Mouse (Mus musculus) Patski (cell line): ENCODE results near the gene Pea15a. TPM values are rescaled to one million over a fixed set of nuclear protein-coding genes. Genes with fewer than 3 reads are reported as not detected.
A peak's percentile ranks its signal among the peaks of the same experiment; 100 is the strongest.

Experiments used
- ATAC-seq: fragments of 100-300 bp; one replicate; pipeline ENCODE4 v1.8.0; 2021
- CTCF ChIA-PET: fragments of 350-600 bp; sonication (Branson Sonifier 250); formaldehyde crosslinking; loops from one replicate; lab custom pipeline; 2022; ENCODE audit warnings: inconsistent platforms; lab: Charles Lee
- POLR2A ChIA-PET: fragments of 350-600 bp; sonication (Branson Sonifier 250); formaldehyde crosslinking; loops from one replicate; lab custom pipeline; 2022; ENCODE audit warnings: antibody characterized with exemption, inconsistent platforms; lab: Charles Lee
- DNase-seq: peaks from one replicate; pipeline ENCODE4 v3.0.0-alpha.2; 2011; ENCODE audit warnings: low read depth, low spot score
- H3K27me3 ChIP-seq: fragments of 371-371 bp; one replicate; pipeline ENCODE4 v1.5.1; 2021
- CTCF ChIP-seq: fragments of 100-300 bp; IDR thresholded peaks from one replicate; pipeline ENCODE4 v1.5.1; 2021
- in situ Hi-C: fragments of 300-500 bp; cut with MboI; formaldehyde crosslinking; loops from 3 replicates; pipeline ENCODE4 v1.11.1; 2018; ENCODE audit warnings: low pct_unique_long_range_greater_than_20kb, mixed read lengths
- polyA plus RNA-seq: library from polyadenylated mRNA; unstranded; gene quantifications from one replicate; pipeline ENCODE4 v1.2.3, GENCODE M21; 2021

Gene Pea15a
- polyA plus RNA-seq, 1 experiment from 2014 or later, result 723 TPM

DNA sequence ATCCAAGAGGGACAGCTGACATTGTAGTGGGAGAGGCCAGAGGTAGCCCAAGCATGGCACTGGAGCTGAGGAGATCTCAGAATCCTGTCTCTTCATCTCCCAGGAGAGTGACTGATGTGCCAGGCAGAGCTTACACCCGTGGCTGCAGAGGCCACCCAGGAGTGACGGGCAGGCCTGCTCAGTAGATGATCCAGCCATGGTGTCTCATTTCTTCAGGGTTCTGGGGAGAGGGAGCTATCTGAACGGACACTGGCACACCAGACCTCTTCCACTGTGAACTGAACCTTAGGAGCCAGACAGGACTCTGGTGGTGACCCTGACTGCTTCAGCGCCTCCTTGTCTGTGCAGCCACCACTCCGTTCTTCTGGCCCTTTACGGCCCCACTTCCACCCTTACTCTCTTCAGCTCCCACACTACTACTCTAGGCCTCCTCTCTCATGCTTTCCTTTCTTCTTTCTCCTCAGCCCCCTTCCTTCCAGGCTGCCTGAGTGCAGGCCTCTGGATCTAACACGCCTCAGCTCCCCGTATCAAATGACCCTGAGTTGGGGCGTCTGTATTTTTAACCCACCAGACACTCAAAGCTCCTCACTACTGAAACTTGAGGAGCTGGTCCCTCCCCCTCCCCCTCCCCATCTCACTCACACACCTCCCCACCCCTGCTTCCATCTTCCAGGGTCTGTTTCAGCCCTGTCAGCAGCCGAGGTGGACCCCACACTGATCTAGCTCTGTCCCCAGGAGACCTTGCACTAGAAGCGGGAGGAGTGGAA lies 14.9 kb upstream of the Pea15a start:
- DNase-seq (no peak), ATAC-seq (no peak)
- TF ChIP-seq CTCF, result no peak
- H3K27me3 ChIP-seq, result no peaks in the 10 kb centered on the region
- ChIA-PET POLR2A (interaction anchor here (0.7 to 0.8 kb wide), 2 partner anchors 14 to 19 kb away, joined by 3 read pairs; no protein-coding TSS in a partner anchor), CTCF (interaction anchor here (14.5 kb wide), 1 partner anchor 17 kb away, joined by 144 read pairs; no protein-coding TSS in a partner anchor)
- in situ Hi-C loops, result no loop called here

- ATAC-seq, result peak; percentile 74
- ChIA-PET CTCF (interaction anchor here (1.2 to 14.5 kb wide), 2 partner anchors 18 to 26 kb away, joined by 3 to 144 read pairs; no protein-coding TSS in a partner anchor), POLR2A (interaction anchor here (0.8 to 1.8 kb wide), 3 partner anchors 15 to 16 kb away, joined by 3 to 7 read pairs (median 3); no protein-coding TSS in a partner anchor)
These were observed 13.8 kb upstream of the Pea15a start for GRCm38 (mm10) chr1:172220414-172220813.

DNA sequence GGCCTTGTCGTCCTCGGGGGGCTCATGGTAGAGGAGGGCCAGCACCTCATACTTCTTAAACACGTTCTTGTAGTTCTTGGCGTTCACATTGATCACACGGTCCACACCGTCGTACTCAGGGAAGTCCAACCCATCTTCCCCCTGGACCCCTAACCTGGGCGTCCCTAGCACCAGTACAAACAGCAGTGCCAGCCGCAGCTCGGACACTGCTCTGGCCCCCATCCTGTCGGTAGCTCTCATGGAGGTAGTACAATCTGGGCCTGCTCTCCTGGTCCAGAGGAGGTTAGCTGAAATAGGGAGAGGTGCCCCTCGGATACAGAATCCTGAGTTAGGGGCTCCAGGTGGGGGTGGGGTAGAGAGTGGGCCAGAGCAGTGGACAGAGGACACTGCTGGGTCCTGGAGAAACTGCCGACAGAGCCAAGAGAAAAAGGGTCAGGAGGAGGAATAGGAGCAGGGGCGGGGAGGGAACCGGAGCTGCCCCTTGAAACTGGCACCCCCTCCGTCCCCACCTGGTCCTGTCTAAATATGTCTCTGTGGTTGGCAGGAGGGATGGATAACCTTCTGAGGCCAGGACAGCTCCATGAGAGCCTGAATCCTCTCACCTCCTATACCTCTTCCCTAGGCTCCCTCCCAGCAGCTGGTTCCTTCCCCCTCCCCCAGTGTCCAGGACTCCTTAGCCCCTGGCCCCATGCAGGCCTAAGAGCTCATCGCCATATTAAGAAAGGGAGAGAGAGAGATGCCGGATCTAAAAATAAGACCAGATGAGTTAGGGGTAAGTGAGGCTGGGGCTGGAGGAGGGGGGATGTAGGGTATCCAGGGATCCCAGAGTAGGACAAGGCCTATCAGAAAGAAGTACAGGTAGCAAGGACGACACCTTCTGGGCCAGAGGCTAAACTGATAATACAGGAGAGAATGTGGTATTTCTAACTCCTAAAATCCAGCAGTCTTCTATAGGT lies 13.1 kb upstream of the Pea15a start, which contains the start of gene Casq1:
TSS of gene Casq1 (minus strand) at position 418 of the 956 bp plus-strand sequence.
- CTCF ChIA-PET, result interaction anchor here (0.7 to 14.5 kb wide), 4 partner anchors 19 to 89 kb away, joined by 3 to 144 read pairs (median 4); no protein-coding TSS in a partner anchor
- in situ Hi-C loops, result no loop called here
- POLR2A ChIA-PET, result interaction anchor here (0.7 to 1.8 kb wide), 5 partner anchors 14 to 21 kb away, joined by 3 to 7 read pairs (median 4); no protein-coding TSS in a partner anchor
- no peaks in the 10 kb centered on the region for H3K27me3 ChIP-seq
- DNase-seq (no peak), ATAC-seq (no peak)
- TF ChIP-seq CTCF, result no peak

More at GRCm38 (mm10) chr1:172220414-172220813, 13.8 kb upstream of the Pea15a start:
- in situ Hi-C loops, result no loop called here
- DNase-seq, result no peak
- TF ChIP-seq CTCF, result no peak
- no peaks in the 10 kb centered on the region for H3K27me3 ChIP-seq

DNA sequence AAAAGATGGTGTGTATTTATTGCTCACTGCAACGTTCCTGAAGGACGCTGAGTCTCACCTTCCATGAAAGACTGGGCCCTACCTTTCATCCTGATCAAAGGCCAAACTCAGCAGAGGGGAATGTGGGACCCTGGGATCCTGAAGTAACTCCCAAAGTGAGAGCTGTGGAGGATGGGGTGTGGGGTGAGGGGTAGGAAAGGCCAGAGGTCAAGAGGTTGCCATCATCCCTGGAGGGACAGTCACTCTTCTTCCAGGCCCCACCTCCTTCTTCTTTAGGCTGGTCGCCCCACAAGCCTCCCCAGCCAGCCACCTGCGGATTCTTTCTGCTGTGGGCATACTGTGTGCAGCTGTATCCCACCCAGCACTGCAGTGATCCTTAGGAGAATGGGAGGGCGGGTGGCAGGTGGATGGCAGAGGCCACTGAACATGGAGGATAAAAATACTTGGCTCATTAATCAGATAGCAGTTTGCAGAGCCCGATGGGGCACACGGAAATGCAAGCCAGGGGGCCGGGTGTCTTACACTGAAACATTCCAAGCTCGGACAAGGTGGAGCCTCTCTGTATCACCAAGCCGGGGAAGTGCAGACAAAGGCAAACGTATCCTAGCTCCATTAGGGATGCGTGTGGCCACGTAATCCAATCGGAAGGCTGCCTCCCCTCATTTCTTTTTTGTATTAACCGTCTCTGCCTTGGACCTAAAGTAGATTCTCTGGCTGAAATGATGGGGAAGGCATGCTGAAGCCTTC lies 11.7 kb upstream of the Pea15a start:
- no peak for TF ChIP-seq CTCF
- POLR2A ChIA-PET, result interaction anchor here (1.3 to 1.8 kb wide), 3 partner anchors 13 to 25 kb away, joined by 4 to 11 read pairs (median 7); no protein-coding TSS in a partner anchor
- in situ Hi-C loops, result no loop called here
- CTCF ChIA-PET, result interaction anchor here (0.8 to 14.5 kb wide), 3 partner anchors 12 to 91 kb away, joined by 3 to 144 read pairs (median 11); partner anchors contain the start of gene Pea15a
- no peaks in the 10 kb centered on the region for H3K27me3 ChIP-seq
- DNase-seq (no peak), ATAC-seq (no peak)

DNA sequence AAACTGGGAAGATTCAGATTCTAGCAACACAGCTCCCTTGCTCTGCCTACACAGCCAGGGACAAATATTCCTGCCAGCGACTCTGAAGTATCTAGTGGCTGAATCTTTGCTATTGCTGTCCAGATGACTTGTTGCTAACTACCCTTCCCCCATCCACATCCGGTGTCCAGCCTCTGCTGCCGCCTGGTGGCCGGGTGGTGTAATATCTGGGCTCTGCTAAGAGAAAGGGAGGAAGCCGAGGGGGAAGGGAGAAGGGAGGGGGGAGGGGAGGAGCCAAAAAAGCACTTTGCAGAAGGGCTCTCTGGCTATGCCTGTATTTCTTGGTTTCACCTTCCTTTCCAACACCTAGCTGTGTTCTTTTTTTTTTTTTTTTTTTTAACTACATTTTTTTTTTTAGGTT lies 10.5 kb upstream of the Pea15a start:
- DNase-seq, result no peak
- in situ Hi-C loops, result no loop called here
- peak; percentile 63 for ATAC-seq
- no peaks in the 10 kb centered on the region for H3K27me3 ChIP-seq
- ChIA-PET CTCF (interaction anchor here (1.0 to 14.5 kb wide), 5 partner anchors 11 to 75 kb away, joined by 3 to 144 read pairs (median 5); partner anchors contain the start of genes Igsf8 and Pea15a), POLR2A (interaction anchor here (0.6 to 1.3 kb wide), 6 partner anchors 12 to 92 kb away, joined by 3 to 11 read pairs (median 3); no protein-coding TSS in a partner anchor)
- no peak for TF ChIP-seq CTCF

- DNase-seq (no peak), ATAC-seq (no peak)
- TF ChIP-seq CTCF, result no peak
- CTCF ChIA-PET, result interaction anchor here (1.7 kb wide), 2 partner anchors 28 to 65 kb away, joined by 3 to 4 read pairs; no protein-coding TSS in a partner anchor
- no peaks in the 10 kb centered on the region for H3K27me3 ChIP-seq
- in situ Hi-C loops, result no loop called here
- POLR2A ChIA-PET, result no interaction called here
These were observed 8.1 kb upstream of the Pea15a start for GRCm38 (mm10) chr1:172214748-172215147.

DNA sequence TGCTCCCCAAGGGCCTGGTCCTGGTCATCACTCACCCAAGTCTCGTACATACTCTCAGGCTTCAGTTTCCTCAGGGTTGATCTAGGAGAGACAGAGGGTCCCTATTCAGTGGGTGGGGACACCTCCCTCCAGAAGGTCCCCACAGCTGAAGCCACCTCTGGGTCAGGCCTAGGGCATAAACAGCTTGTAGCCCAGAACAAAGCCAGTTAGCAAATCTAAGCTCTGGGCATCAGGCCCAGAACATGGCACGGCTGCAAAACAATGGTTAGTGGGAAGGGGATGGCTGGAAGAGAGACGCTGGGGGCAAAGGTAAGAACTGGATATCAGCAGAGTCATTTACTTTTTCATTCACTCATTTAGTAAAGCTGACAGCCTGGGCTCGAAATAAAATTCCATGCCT lies 7.2 kb upstream of the Pea15a start:
- no peaks in the 10 kb centered on the region for H3K27me3 ChIP-seq
- in situ Hi-C loops, result no loop called here
- ATAC-seq, result no peak
- no peak for DNase-seq
- POLR2A ChIA-PET, result no interaction called here
- TF ChIP-seq CTCF, result no peak
- CTCF ChIA-PET, result interaction anchor here (0.8 to 1.4 kb wide), 3 partner anchors 12 to 96 kb away, joined by 3 read pairs; no protein-coding TSS in a partner anchor

DNA sequence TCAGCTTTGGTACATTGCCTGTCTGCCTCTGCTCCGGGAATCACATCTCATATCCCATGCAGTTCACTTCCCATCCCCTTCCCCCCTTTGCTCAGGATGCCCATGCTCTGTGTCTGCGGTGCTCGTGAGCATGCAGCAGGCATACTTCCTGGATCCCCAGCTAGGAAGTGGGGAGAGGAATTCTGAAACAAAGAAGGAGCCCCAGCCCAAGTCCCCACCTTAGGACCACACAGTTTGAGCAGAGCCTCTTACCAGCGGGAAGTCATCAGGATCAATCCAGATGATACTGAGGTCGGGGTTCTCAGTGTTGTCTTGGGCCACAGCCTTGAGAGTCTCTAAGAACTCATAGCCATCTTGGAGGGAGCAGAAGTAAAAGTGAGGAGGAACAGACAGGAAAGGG lies 6.2 kb upstream of the Pea15a start:
- DNase-seq, result no peak
- ChIA-PET CTCF (interaction anchor here (0.9 to 1.4 kb wide), 4 partner anchors 13 to 97 kb away, joined by 3 to 5 read pairs (median 3); no protein-coding TSS in a partner anchor), POLR2A (no interaction called here)
- no peak for TF ChIP-seq CTCF
- no peaks in the 10 kb centered on the region for H3K27me3 ChIP-seq
- no peak for ATAC-seq
- in situ Hi-C loops, result no loop called here

DNA sequence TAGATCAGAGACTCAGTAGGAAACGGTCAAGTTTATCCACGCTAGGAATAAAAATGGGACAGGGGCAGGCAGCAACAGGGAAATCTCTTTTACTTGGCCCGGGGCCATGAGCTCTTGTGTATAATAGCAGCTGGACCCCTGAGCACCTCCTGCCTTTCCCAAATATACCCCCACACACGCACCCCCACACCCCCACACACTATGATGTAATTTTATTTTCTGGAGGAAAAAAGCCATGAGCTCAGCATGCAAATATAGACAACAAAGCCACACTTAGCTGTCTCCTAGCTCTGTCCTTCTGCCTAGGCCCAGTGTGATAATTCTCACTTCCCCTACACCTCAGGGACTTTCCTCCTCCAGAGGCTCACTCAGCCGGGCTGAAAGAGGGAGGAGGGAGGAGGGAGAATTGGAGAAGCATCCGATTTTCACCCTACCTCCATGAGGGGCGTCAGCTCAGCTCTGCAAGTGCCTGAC lies 544 bp upstream of the Pea15a start:
- ChIA-PET POLR2A (interaction anchor here (0.8 to 1.4 kb wide), 3 partner anchors 28 to 107 kb away, joined by 3 to 5 read pairs (median 4); no protein-coding TSS in a partner anchor), CTCF (interaction anchor here (1.0 to 2.5 kb wide), 2 partner anchors 10 to 102 kb away, joined by 4 to 11 read pairs; no protein-coding TSS in a partner anchor)
- H3K27me3 ChIP-seq, result no peaks in the 10 kb centered on the region
- no peak for DNase-seq
- TF ChIP-seq CTCF, result no peak
- in situ Hi-C loops, result no loop called here
- ATAC-seq, result no peak
